Mouse (Mus musculus) intestine, embryonic 16.5 days (tissue): Measurements from ENCODE around the gene Pi16. TPM values are rescaled to one million over a fixed set of nuclear protein-coding genes. Genes with fewer than 3 reads are reported as not detected.
"Not testable (repeated sequence)": the region's sequence is repeated elsewhere in the genome, so short reads cannot be mapped to it uniquely, and the experiment has no call there.

Experiments used
- ATAC-seq: fragments of 200-750 bp; cut with Nextera tagmentation; 2 replicates; pipeline ENCODE4 v1.8.0; 2017; ENCODE audit warnings: moderate TSS enrichment, moderate library complexity
- H3K27ac ChIP-seq: fragments of 300-500 bp; sonication (generic); 2 replicates; pipeline ENCODE4 v1.5.1; 2014; ENCODE audit warnings: mild to moderate bottlenecking, low read length
- H3K27me3 ChIP-seq: fragments of 300-500 bp; sonication (generic); replicated peaks from 2 replicates; pipeline ENCODE4 v1.6.1; 2014; ENCODE audit warnings: low read length, control low read depth, mixed read lengths; ENCODE audit not compliant: control insufficient read depth, insufficient read depth
- H3K36me3 ChIP-seq: fragments of 300-500 bp; sonication (generic); 2 replicates; pipeline ENCODE4 v1.6.1; 2014; ENCODE audit warnings: low read length, control low read depth; ENCODE audit not compliant: control insufficient read depth, insufficient read depth
- H3K4me1 ChIP-seq: fragments of 300-500 bp; sonication (generic); 2 replicates; pipeline ENCODE4 v1.6.1; 2014; ENCODE audit warnings: low read length, control low read depth, mixed read lengths; ENCODE audit not compliant: control insufficient read depth, insufficient read depth
- H3K4me2 ChIP-seq: fragments of 300-500 bp; sonication (generic); 2 replicates; pipeline ENCODE4 v1.6.1; 2014; ENCODE audit warnings: low read depth, low read length, control low read depth
- H3K4me3 ChIP-seq: fragments of 300-500 bp; sonication (generic); 2 replicates; pipeline ENCODE4 v1.5.1; 2014; ENCODE audit warnings: mild to moderate bottlenecking, low read length
- H3K9ac ChIP-seq: fragments of 300-500 bp; sonication (generic); 2 replicates; pipeline ENCODE4 v1.6.1; 2014; ENCODE audit warnings: low read depth, low read length
- H3K9me3 ChIP-seq: fragments of 300-500 bp; sonication (generic); 2 replicates; pipeline ENCODE4 v1.6.1; 2016; ENCODE audit warnings: low read length, control low read depth; ENCODE audit not compliant: control insufficient read depth
- WGBS: fragments of 180-500 bp; shearing (Covaris S2); extraction: QIAGEN DNeasy Blood & Tissue Kit; methylation state at CpG from one replicate; pipeline ENCODE4 v1.1.7; 2014; 5-methylcytosine and 5-hydroxymethylcytosine counted together
- polyA plus RNA-seq: library from polyadenylated mRNA; unstranded; fragments of >200 nt; fragmentation: Nextera tagmentation; extraction: Ambion mirVana; gene quantifications from 2 replicates; pipeline ENCODE4 v1.2.1, GENCODE M21; 2015

Pi16 gene
- polyA plus RNA-seq: 0.88 and 1.1 TPM in 2 replicates

DNA sequence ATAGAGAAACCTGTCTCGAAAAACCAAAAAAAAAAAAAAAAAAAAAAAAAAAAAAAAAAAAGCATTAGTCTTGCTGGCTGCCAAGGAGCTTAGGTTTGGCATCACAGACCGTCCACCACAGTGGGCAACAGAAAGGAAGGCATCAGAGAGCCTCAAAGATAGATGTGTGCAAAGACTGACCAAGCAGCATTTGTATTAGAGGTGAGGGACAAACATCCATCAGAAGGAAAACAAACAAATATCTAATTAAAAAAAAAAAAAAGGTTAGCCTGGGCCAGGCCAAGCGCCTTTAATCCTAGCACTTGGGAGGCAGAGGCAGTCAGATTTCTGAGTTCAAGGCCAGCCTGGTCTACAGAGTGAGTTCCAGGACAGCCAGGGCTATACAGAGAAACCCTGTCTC is at the start of gene Pi16:
Pi16 (plus strand) TSS at position 301 of the 400 bp plus-strand sequence.
- peaks cover 12% of the 10 kb centered on the region for H3K27me3 ChIP-seq
- 80% methylated on average over 3 of the region's 3 CpGs for WGBS
- H3K27ac ChIP-seq, ATAC-seq, H3K36me3 ChIP-seq, H3K4me2 ChIP-seq, H3K4me3 ChIP-seq, H3K4me1 ChIP-seq, H3K9me3 ChIP-seq, H3K9ac ChIP-seq: not testable (repeated sequence)

DNA sequence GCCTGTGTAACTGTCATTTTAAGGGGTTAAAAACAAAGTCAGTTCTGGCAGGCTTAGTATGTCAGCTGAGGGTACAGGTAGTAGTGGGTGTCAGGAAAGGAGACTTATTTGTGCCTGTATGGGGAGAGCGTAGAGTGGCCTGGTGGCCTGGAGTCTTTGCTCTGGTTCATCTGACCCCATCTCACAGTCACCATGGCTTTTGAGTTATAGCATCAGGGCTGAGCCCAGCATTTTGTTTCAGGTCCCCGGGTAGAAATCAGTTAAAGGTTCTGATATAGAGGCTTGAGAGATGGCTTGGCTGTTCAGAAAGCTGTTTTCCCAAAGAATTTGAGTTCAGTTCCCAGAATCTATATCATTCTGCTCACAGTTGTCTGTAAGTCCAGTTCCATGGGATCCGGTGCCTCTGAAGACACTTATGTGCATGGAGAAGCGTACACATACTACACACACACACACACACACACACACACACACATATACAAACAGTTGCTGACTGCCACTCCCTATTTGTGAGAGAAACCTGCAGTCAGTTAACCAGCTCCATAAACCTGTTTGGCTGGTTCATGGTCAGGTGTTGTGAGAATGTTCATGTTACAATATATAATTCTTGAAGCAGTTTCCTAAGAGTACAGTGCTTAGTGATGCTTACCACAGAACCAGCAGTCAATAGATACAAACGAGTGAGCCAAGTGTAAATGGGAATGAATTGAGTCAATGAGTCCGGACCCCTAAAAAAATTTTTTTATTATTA is 49.4 kb upstream of the Pi16 start:
- no peaks in the 10 kb centered on the region for H3K36me3 ChIP-seq
- H3K9me3 ChIP-seq: no peaks in the 10 kb centered on the region
- H3K4me3 ChIP-seq: peak overlapping the region; percentile 85
- no peaks in the 10 kb centered on the region for H3K27me3 ChIP-seq
- 49% methylated on average over 6 of the region's 6 CpGs for WGBS
- H3K4me2 ChIP-seq: peak overlapping the region; percentile 72
- ATAC-seq: peak; percentile 39
- H3K9ac ChIP-seq: peak overlapping the region; percentile 95
- peak overlapping the region; percentile 95 for H3K27ac ChIP-seq
- H3K4me1 ChIP-seq: peaks cover 20% of the 10 kb centered on the region

- Histone ChIP-seq H3K4me1 (peaks cover 17% of the 10 kb centered on the region), H3K27ac (peak within 1 kb of the TSS; percentile 95), H3K36me3 (no peaks in the 10 kb centered on the region), H3K4me3 (peak within 1 kb of the TSS; percentile 85), H3K4me2 (peak within 1 kb of the TSS; percentile 72), H3K9ac (peak within 1 kb of the TSS; percentile 95), H3K9me3 (no peaks in the 10 kb centered on the region), H3K27me3 (no peaks in the 10 kb centered on the region)
- ATAC-seq: peak; percentile 90
- WGBS: under 1% methylated on average over 62 of the region's 63 CpGs
These were observed 48.7 kb upstream of the Pi16 start, which contains the start of gene BC004004 for GRCm38 (mm10) chr17:29268682-29269348. Gene BC004004 (plus strand): TSS chr17:29268788.

GRCm38 (mm10) chr17:29269349-29269706 is 48.2 kb upstream of the Pi16 start:
- 19% methylated on average over 10 of the region's 10 CpGs for WGBS
- H3K9me3 ChIP-seq: no peaks in the 10 kb centered on the region
- H3K4me1 ChIP-seq: peaks cover 15% of the 10 kb centered on the region
- H3K27me3 ChIP-seq: no peaks in the 10 kb centered on the region
- H3K4me2 ChIP-seq: peak overlapping the region; percentile 72
- no peak for ATAC-seq
- no peaks in the 10 kb centered on the region for H3K36me3 ChIP-seq
- peak overlapping the region; percentile 95 for H3K27ac ChIP-seq
- H3K4me3 ChIP-seq: peak overlapping the region; percentile 85
- peak overlapping the region; percentile 95 for H3K9ac ChIP-seq

- no peaks in the 10 kb centered on the region for H3K9me3 ChIP-seq
- no peak for ATAC-seq
- H3K27ac ChIP-seq: no peak overlapping the region
- WGBS: 86% methylated on average over 9 of the region's 9 CpGs
- H3K4me1 ChIP-seq: peaks cover 12% of the 10 kb centered on the region
- H3K4me3 ChIP-seq: no peak overlapping the region
- no peaks in the 10 kb centered on the region for H3K36me3 ChIP-seq
- H3K4me2 ChIP-seq: no peak overlapping the region
- H3K27me3 ChIP-seq: no peaks in the 10 kb centered on the region
- H3K9ac ChIP-seq: no peak overlapping the region
These were observed 47.3 kb upstream of the Pi16 start for GRCm38 (mm10) chr17:29270148-29270698.

DNA sequence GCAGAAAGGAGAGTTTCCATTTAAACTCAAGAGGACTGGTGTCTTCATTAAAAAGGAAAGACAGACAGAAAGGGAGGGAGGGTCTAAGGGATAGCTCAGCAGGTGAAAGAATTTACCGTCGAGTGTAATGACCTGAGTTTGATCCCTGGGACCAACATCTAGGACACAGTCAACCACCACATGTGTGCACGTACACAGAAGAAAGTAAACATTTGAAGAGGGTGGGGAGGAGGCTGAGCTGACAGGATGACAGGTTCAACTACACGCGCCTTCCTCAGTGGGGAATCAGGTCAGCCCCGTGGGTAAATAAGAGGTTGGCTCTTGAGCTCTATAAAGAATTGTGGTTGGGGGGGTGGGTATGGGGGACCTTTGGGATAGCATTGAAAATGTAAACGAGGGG is 44.3 kb upstream of the Pi16 start:
- H3K36me3 ChIP-seq: no peaks in the 10 kb centered on the region
- no peak for ATAC-seq

GRCm38 (mm10) chr17:29273889-29274288 is 43.6 kb upstream of the Pi16 start:
- peaks cover 5% of the 10 kb centered on the region for H3K4me1 ChIP-seq
- ATAC-seq: no peak
- WGBS: 70% methylated on average over 11 of the region's 11 CpGs
- no peak overlapping the region for H3K9ac ChIP-seq
- H3K27me3 ChIP-seq: no peaks in the 10 kb centered on the region
- H3K36me3 ChIP-seq: no peaks in the 10 kb centered on the region
- H3K27ac ChIP-seq: no peak overlapping the region
- H3K4me3 ChIP-seq: no peak overlapping the region
- no peaks in the 10 kb centered on the region for H3K9me3 ChIP-seq
- H3K4me2 ChIP-seq: no peak overlapping the region

More for the DNA sequence above, 44.3 kb upstream of the Pi16 start:
- no peak overlapping the region for H3K4me3 ChIP-seq
- no peak overlapping the region for H3K9ac ChIP-seq
- no peak overlapping the region for H3K4me2 ChIP-seq
- no peak overlapping the region for H3K27ac ChIP-seq
- H3K9me3 ChIP-seq: no peaks in the 10 kb centered on the region
- WGBS: 52% methylated on average over 7 of the region's 7 CpGs
- peaks cover 7% of the 10 kb centered on the region for H3K4me1 ChIP-seq
- H3K27me3 ChIP-seq: no peaks in the 10 kb centered on the region

- H3K9me3 ChIP-seq: no peaks in the 10 kb centered on the region
- H3K9ac ChIP-seq: no peak overlapping the region
- H3K4me2 ChIP-seq: no peak overlapping the region
- no peaks in the 10 kb centered on the region for H3K4me1 ChIP-seq
- no peak for ATAC-seq
- peaks cover under 1% of the 10 kb centered on the region; the same call in 1 of the 2 replicates for H3K36me3 ChIP-seq
- no peak overlapping the region for H3K27ac ChIP-seq
- H3K4me3 ChIP-seq: no peak overlapping the region
- H3K27me3 ChIP-seq: no peaks in the 10 kb centered on the region
- WGBS: 94% methylated on average over 5 of the region's 5 CpGs
These were observed 37.1 kb upstream of the Pi16 start for GRCm38 (mm10) chr17:29280422-29280821.

DNA sequence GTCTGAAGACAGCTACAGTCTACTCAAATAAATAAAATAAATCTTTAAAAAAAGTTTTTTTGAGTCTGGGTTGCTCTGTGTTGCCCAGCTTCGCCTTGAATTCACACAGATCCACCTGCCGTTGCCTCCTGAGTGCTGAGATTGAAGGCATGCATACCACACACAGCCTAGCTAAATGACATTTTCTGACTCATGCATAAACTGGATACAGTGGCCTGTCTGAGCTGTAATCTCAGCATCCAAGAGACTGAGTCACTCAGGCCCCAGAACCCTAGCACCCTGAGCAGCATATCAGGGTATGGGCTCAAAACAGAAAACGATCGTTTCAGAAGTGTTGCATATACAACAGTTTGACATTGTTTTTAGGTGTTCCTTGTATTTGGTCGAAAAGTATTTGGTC is 35.9 kb upstream of the Pi16 start:
- Histone ChIP-seq H3K4me3 (no peak overlapping the region), H3K4me2 (no peak overlapping the region), H3K27me3 (no peaks in the 10 kb centered on the region), H3K36me3 (peaks cover 2% of the 10 kb centered on the region; the same call in 1 of the 2 replicates), H3K27ac (no peak overlapping the region), H3K9ac (no peak overlapping the region), H3K9me3 (no peaks in the 10 kb centered on the region), H3K4me1 (no peaks in the 10 kb centered on the region)
- WGBS: 81% methylated on average over 5 of the region's 5 CpGs
- ATAC-seq: no peak
